In the genomic region with DNA sequence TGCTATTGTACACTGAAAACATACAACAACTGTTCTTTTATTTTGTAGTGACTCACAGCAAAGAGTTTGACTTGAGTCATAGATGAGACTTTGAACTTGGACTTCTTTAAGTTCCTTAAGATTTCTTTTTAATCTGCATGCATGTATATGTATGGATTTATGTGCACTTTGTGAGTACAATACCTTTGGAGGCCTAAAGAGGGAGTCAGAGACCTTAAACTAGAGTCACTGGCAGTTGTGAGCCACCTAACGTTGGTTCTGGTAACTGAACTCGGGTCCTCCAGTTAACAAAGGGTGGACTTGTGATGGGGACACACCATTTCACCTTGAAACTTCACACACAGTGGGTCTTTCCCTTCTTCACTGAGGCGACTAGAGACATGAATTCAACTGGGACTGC, we compare ENCODE assay signal across 14 mouse cellular contexts.
"Had no signal": no experiment of that assay in that cellular context is flagged by ENCODE, and none has a peak within 500 bp of the region (broad histone marks: within the 10 kb centered on the region; RNA-seq: fewer than 3 reads in every experiment).

No protein-coding gene starts in this region.

- H3K4me3 ChIP-seq: lung, embryonic 15.5 days; midbrain, embryonic 13.5 days; midbrain, embryonic 15.5 days; neural tube, embryonic 12.5 days; stomach, embryonic 15.5 days had no signal

- DNase-seq: lung, adult 2 months; lung, postnatal 14 days; lung, postnatal 36 days; right cerebral cortex, postnatal 14 days; thymus, adult 2 months; thymus, postnatal 25 days; thymus, postnatal 4 days had no signal

- H3K27ac ChIP-seq: lung, embryonic 15.5 days; macrophage; midbrain, embryonic 13.5 days; midbrain, embryonic 15.5 days; neural tube, embryonic 12.5 days; stomach, embryonic 15.5 days; stomach, postnatal 0 days had no signal
